Mouse (Mus musculus): Measurements from ENCODE around the gene Nkap. TPM values are rescaled to one million over a fixed set of nuclear protein-coding genes. Genes with fewer than 3 reads are reported as not detected.
"Not testable (repeated sequence)": the region's sequence is repeated elsewhere in the genome, so short reads cannot be mapped to it uniquely, and the experiment has no call there.

The Nkap gene
- 14.9 and 19.7 TPM in 2 replicates for polyA plus RNA-seq (2014; fragmentation: Nextera tagmentation; extraction: Ambion mirVana)

DNA sequence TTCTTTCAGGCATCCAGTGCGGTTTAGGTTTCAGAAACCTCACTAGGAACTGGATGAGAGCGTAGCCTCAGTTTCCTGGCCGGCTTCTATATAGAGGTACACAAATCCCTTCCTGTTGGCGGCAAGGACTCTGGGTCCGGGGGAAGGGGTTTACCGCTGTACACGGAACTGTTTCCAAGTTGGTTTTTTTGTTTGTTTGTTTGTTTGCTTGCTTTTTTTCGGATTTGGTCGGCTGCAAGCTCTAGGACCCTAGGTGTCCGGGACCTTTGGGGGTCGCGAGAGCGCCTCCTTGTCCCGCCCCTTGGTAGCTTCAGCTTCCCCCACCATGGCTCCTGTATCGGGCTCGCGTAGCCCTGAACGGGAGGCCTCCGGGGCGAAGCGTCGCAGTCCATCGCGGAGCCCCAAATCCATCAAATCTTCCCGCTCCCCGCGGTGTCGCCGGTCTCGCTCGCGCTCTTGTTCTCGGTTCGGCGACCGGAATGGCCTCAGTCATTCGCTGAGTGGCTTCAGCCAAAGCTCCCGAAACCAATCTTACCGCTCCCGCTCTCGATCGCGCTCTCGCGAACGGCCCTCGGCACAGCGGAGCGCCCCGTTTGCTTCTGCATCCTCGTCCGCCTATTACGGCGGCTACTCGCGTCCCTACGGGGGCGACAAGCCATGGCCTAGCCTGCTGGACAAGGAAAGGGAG is at the start of gene Nkap:
TSS of gene Nkap (plus strand) at position 125 of the 688 bp plus-strand sequence.
- H3K4me3 ChIP-seq (ENCODE audit: low read depth, low read length) = peak within 1 kb of the TSS; percentile 61
- H3K27ac ChIP-seq (replicated peaks; ENCODE audit: low read depth, low read length) = no peak within 1 kb of the TSS; the same call in 1 of the 2 replicates
- WGBS = 14% methylated on average over 49 of the region's 58 CpGs
- H3K27me3 ChIP-seq (ENCODE audit: control insufficient read depth, insufficient read depth, low read length) = no peaks in the 10 kb centered on the region
- H3K9me3 ChIP-seq (replicated peaks; ENCODE audit: control insufficient read depth, low read length) = no peaks in the 10 kb centered on the region
- H3K4me2 ChIP-seq (ENCODE audit: low read depth, low read length) = peak within 1 kb of the TSS; percentile 43
- H3K9ac ChIP-seq (replicated peaks; ENCODE audit: low read length) = peak within 1 kb of the TSS; percentile 79
- ATAC-seq (replicated peaks; ENCODE audit: insufficient number of reproducible peaks, low FRiP score, low TSS enrichment, low read depth) = peak; percentile 78
- peak; percentile 81 for DNase-seq (ENCODE audit: low spot score)
- no peaks in the 10 kb centered on the region for H3K36me3 ChIP-seq (replicated peaks; ENCODE audit: control insufficient read depth, insufficient read depth, low read depth, low read length)
- H3K4me1 ChIP-seq (ENCODE audit: control insufficient read depth, insufficient read depth, low read length) = no peaks in the 10 kb centered on the region

DNA sequence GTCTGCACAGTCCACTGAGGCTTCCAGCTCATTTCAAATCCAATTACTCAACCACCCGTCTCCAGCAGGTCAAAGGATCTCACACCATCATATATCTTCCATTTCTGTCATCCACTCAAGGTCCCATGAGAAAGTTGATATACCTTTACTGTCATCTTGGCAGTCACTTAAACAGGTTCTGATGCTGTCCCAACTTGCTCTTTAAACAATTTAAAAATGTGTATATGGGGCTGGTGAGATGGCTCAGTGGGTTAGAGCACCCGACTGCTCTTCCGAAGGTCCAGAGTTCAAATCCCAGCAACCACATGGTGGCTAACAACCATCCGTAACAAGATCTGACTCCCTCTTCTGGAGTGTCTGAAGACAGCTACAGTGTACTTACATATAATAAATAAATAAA is 46.2 kb upstream of the Nkap start:
- H3K36me3 ChIP-seq (replicated peaks; ENCODE audit: control insufficient read depth, insufficient read depth, low read depth, low read length); H3K9me3 ChIP-seq (replicated peaks; ENCODE audit: control insufficient read depth, low read length); ATAC-seq (replicated peaks; ENCODE audit: insufficient number of reproducible peaks, low FRiP score, low TSS enrichment, low read depth): not testable (repeated sequence)

DNA sequence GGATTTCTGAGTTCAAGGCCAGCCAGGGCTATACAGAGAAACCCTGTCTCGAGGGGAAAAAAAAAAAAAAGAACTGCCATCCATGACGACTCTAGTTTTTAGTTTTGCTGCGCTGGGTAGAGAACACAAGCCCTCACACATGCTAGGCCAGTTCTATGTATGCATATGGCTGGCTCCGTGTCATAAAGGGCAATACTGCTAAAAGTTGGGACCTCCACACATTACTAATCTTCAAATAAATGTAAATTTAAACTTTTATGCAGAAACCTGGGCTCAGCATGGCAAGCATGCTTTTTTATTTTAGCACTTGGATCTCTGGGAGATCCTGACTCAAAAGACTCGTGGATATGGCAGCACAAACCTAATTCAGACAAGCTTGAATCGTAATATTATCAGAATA is 45.4 kb upstream of the Nkap start:
- no peaks in the 10 kb centered on the region for H3K27me3 ChIP-seq (ENCODE audit: control insufficient read depth, insufficient read depth, low read length)
- DNase-seq (ENCODE audit: low spot score) = no peak
- WGBS = 63% methylated on average over 6 of the region's 6 CpGs
- H3K4me2 ChIP-seq (ENCODE audit: low read depth, low read length) = no peak overlapping the region
- no peaks in the 10 kb centered on the region for H3K4me1 ChIP-seq (ENCODE audit: control insufficient read depth, insufficient read depth, low read length)
- ATAC-seq (replicated peaks; ENCODE audit: insufficient number of reproducible peaks, low FRiP score, low TSS enrichment, low read depth) = no peak
- no peaks in the 10 kb centered on the region for H3K9me3 ChIP-seq (replicated peaks; ENCODE audit: control insufficient read depth, low read length)
- H3K4me3 ChIP-seq (ENCODE audit: low read depth, low read length) = no peak overlapping the region
- H3K36me3 ChIP-seq (replicated peaks; ENCODE audit: control insufficient read depth, insufficient read depth, low read depth, low read length) = no peaks in the 10 kb centered on the region
- H3K27ac ChIP-seq (replicated peaks; ENCODE audit: low read depth, low read length) = no peak overlapping the region
- H3K9ac ChIP-seq (replicated peaks; ENCODE audit: low read length) = no peak overlapping the region

More for the DNA sequence above, 46.2 kb upstream of the Nkap start:
- not testable (repeated sequence) for H3K4me1 ChIP-seq (ENCODE audit: control insufficient read depth, insufficient read depth, low read length); H3K4me3 ChIP-seq (ENCODE audit: low read depth, low read length); H3K9ac ChIP-seq (replicated peaks; ENCODE audit: low read length); DNase-seq (ENCODE audit: low spot score); H3K27me3 ChIP-seq (ENCODE audit: control insufficient read depth, insufficient read depth, low read length); H3K4me2 ChIP-seq (ENCODE audit: low read depth, low read length); H3K27ac ChIP-seq (replicated peaks; ENCODE audit: low read depth, low read length)
- 80% methylated on average over 3 of the region's 4 CpGs for WGBS

DNA sequence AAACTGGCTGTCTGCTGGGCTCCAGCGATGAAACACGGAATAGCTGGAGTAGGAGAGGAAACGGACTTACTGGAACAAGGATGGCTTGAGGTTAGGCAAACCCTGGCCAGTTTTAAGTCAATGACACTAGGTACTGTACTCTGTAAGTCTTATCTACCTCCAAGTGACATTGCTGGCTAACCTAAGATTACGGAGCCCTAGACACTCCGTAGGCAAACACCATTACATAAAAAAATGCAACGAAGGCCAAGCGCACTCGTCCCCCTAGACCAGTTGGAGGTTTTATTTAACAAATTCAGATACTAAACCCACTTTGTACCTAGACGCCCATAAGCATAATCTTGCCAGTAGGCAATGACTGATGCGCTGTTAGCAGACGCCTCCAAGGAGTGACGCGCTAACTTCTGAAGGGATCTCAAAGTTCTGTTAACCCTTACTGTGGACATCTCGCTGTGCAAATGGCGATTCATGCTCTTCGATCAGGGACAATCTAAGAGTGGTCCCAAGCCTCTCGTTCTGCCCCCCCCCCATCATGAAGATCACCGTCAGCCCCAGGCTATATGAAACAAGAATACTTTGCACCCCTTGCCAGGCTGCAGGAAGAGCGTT is 42.2 kb upstream of the Nkap start:
- Histone ChIP-seq H3K9ac (replicated peaks; ENCODE audit: low read length) (peak overlapping the region; percentile 80), H3K4me3 (ENCODE audit: low read depth, low read length) (peak overlapping the region; percentile 57), H3K27me3 (ENCODE audit: control insufficient read depth, insufficient read depth, low read length) (no peaks in the 10 kb centered on the region), H3K9me3 (replicated peaks; ENCODE audit: control insufficient read depth, low read length) (no peaks in the 10 kb centered on the region), H3K4me2 (ENCODE audit: low read depth, low read length) (peak overlapping the region; percentile 62), H3K4me1 (ENCODE audit: control insufficient read depth, insufficient read depth, low read length) (no peaks in the 10 kb centered on the region), H3K36me3 (replicated peaks; ENCODE audit: control insufficient read depth, insufficient read depth, low read depth, low read length) (no peaks in the 10 kb centered on the region), H3K27ac (replicated peaks; ENCODE audit: low read depth, low read length) (peak overlapping the region; percentile 10)
- ATAC-seq (replicated peaks; ENCODE audit: insufficient number of reproducible peaks, low FRiP score, low TSS enrichment, low read depth) (peak; percentile 17; the same call in 1 of the 2 replicates), DNase-seq (ENCODE audit: low spot score) (peak; percentile 38)
- 16% methylated on average over 19 of the region's 19 CpGs for WGBS

DNA sequence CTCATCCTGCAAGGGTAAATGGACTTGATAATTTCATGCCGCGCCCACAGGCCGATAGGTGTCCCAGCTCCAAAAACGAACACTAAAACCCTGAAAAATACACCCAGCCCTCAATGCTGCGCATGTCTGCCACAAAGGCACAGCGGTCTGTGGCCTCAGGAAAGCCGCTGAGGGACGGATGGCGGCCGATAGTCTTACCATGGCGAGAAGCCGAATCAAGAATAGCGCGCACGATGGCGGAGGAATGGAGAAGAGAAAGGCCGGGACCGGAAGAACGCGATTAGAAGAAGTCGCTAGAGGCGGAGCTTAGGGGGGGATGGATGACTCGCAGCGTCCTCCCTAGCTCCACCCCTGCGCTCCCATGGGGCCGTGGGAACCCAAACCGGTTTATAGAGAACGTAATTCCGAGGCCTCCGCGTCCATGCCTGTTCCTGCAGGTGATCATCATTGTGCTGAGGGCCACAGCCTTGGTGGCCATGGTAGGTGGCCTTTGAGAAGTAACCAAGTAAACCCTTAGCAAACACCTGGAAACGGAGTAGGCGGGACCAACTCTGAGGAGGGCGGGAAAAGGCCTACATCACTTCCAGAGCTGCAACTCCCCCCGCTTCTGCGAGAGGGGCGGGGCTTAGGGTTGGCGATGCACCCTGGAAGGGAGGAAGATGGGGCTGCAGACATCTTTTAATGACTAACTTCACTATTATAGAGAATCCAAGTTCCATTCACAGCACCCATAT is 41.5 kb upstream of the Nkap start, which contains the start of gene Rpl39:
TSS of gene Rpl39 (minus strand) at position 476 of the 734 bp plus-strand sequence.
- no peaks in the 10 kb centered on the region for H3K9me3 ChIP-seq (replicated peaks; ENCODE audit: control insufficient read depth, low read length)
- WGBS = 15% methylated on average over 38 of the region's 38 CpGs
- no peaks in the 10 kb centered on the region for H3K36me3 ChIP-seq (replicated peaks; ENCODE audit: control insufficient read depth, insufficient read depth, low read depth, low read length)
- peak within 1 kb of the TSS; percentile 57 for H3K4me3 ChIP-seq (ENCODE audit: low read depth, low read length)
- DNase-seq (ENCODE audit: low spot score) (peak; percentile 91), ATAC-seq (replicated peaks; ENCODE audit: insufficient number of reproducible peaks, low FRiP score, low TSS enrichment, low read depth) (peak; percentile 88)
- H3K9ac ChIP-seq (replicated peaks; ENCODE audit: low read length) = peak within 1 kb of the TSS; percentile 80
- H3K27ac ChIP-seq (replicated peaks; ENCODE audit: low read depth, low read length) = peak within 1 kb of the TSS; percentile 10
- H3K27me3 ChIP-seq (ENCODE audit: control insufficient read depth, insufficient read depth, low read length) = no peaks in the 10 kb centered on the region
- H3K4me2 ChIP-seq (ENCODE audit: low read depth, low read length) = peak within 1 kb of the TSS; percentile 62
- H3K4me1 ChIP-seq (ENCODE audit: control insufficient read depth, insufficient read depth, low read length) = no peaks in the 10 kb centered on the region

DNA sequence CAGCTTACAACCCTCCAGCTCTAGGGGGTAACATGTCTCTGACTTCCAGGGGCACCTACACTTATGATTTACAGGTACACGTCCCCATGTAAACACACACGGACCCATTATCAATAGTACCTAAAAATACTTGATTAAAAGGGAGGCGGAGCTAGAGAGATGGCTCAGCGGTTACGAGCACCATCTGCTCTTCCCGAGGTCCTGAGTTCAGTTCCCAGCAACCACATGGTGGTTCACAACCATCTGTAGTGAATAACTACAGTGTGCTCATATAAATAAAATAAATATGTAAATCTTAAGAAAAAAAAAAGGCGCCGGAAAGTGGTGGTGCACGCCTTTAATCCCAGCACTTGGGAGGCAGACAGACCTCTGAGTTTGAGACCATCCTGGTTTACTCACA is 40.9 kb upstream of the Nkap start:
- 18% methylated on average over 9 of the region's 9 CpGs for WGBS
- peak overlapping the region; percentile 22; the same call in 1 of the 2 replicates for H3K9ac ChIP-seq (replicated peaks; ENCODE audit: low read length)
- H3K9me3 ChIP-seq (replicated peaks; ENCODE audit: control insufficient read depth, low read length) = no peaks in the 10 kb centered on the region
- no peaks in the 10 kb centered on the region for H3K36me3 ChIP-seq (replicated peaks; ENCODE audit: control insufficient read depth, insufficient read depth, low read depth, low read length)
- peak overlapping the region; percentile 57 for H3K4me3 ChIP-seq (ENCODE audit: low read depth, low read length)
- no peak for DNase-seq (ENCODE audit: low spot score)
- H3K27ac ChIP-seq (replicated peaks; ENCODE audit: low read depth, low read length) = no peak overlapping the region
- no peaks in the 10 kb centered on the region for H3K4me1 ChIP-seq (ENCODE audit: control insufficient read depth, insufficient read depth, low read length)
- H3K4me2 ChIP-seq (ENCODE audit: low read depth, low read length) = peak overlapping the region; percentile 33; the same call in 1 of the 2 replicates
- no peaks in the 10 kb centered on the region for H3K27me3 ChIP-seq (ENCODE audit: control insufficient read depth, insufficient read depth, low read length)
- no peak; the same call in none of the 2 replicates for ATAC-seq (replicated peaks; ENCODE audit: insufficient number of reproducible peaks, low FRiP score, low TSS enrichment, low read depth)

DNA sequence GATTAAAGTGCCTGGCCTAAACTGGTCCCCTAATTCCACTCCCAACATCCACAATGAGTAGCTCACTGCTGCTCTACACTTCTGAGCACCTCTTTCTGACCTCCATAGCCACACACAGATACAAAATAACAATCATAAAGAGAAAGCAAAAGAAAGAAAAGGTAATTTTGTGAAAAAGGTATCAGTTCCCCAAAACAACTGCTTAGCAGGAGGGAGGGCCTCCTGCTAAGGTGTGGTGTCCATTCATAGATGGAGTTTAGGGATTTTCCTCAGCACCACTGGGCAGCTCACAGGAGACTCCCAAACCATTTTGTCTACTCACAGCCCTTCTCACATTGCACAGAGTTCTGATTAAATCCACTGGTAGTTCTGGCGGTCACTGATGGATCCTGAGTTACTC is 37.8 kb upstream of the Nkap start:
- no peak overlapping the region for H3K9ac ChIP-seq (replicated peaks; ENCODE audit: low read length)
- no peak for DNase-seq (ENCODE audit: low spot score)
- H3K9me3 ChIP-seq (replicated peaks; ENCODE audit: control insufficient read depth, low read length) = no peaks in the 10 kb centered on the region
- no peaks in the 10 kb centered on the region for H3K27me3 ChIP-seq (ENCODE audit: control insufficient read depth, insufficient read depth, low read length)
- no peaks in the 10 kb centered on the region for H3K36me3 ChIP-seq (replicated peaks; ENCODE audit: control insufficient read depth, insufficient read depth, low read depth, low read length)
- no peak for ATAC-seq (replicated peaks; ENCODE audit: insufficient number of reproducible peaks, low FRiP score, low TSS enrichment, low read depth)
- H3K4me3 ChIP-seq (ENCODE audit: low read depth, low read length) = no peak overlapping the region
- H3K4me2 ChIP-seq (ENCODE audit: low read depth, low read length) = no peak overlapping the region
- WGBS = 73% methylated on average over 1 of the region's 1 CpGs
- no peak overlapping the region for H3K27ac ChIP-seq (replicated peaks; ENCODE audit: low read depth, low read length)
- no peaks in the 10 kb centered on the region for H3K4me1 ChIP-seq (ENCODE audit: control insufficient read depth, insufficient read depth, low read length)
